Mouse (Mus musculus) ZHBTc4 (cell line): Measurements from ENCODE around the gene Eya3.
"Not testable (repeated sequence)": the region's sequence is repeated elsewhere in the genome, so short reads cannot be mapped to it uniquely, and the experiment has no call there.

ENCODE experiments used
- DNase-seq: peaks from one replicate; pipeline ENCODE4 v3.0.0-alpha.2; 2011; ENCODE audit warnings: low read depth, low spot score

Gene Eya3

DNA sequence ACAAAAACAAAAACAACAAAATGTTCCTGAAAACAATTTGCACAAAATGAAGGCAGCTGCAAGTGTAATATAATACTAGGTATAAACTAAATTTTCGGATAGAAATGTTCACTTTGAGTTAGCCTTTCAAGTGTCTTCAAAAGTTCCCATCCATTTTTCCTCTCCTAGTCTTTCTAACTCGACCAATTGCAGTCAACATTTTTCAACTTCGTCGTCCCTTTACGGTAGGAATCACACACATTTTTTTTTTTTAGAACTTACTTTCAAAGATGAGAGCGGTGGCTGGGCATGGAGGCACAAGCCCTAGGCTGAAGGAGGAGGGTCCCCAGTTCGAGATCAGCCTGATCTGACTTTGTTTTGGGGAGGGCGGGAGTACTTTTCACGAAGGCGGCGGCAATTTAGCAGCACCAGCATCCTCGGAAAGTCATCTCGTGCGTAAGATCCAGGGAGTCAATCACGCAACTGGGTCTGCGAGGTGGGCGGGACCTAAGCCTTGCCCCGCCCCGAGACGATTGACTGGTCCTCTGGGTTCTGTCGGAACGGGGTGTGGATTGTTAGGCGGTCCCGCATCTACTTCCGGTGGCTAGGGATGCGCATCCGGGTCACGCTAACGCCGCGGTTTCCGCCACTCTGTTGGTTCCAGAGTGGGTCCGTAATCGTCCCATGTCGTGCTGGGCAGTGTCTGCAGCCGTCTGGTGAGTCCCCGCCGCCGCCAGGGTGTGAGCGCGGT lies at the start of gene Eya3:
Gene Eya3 (plus strand): TSS at position 527 of the 730 bp plus-strand sequence.
- peak; percentile 99 for DNase-seq

DNA sequence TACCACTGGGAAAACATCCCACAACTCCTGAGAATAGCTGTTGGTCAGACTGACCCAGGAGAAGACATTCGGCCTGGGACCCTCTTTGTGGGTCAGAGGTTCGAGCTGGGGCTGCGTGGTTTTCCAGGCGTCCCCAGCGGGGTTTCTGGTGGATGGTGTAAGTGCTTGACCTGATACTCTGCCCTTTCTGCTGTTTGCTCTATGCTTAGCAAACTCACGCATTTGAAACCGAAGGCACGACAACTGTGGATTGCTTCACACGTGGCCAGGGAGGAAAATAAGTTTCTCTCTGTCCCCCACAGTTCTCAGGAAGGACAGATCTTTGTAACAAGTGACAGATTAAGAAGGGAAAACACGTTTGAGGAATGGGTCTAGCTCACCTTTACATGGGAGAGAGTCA lies 48.1 kb upstream of the Eya3 start:
- DNase-seq: no peak

DNA sequence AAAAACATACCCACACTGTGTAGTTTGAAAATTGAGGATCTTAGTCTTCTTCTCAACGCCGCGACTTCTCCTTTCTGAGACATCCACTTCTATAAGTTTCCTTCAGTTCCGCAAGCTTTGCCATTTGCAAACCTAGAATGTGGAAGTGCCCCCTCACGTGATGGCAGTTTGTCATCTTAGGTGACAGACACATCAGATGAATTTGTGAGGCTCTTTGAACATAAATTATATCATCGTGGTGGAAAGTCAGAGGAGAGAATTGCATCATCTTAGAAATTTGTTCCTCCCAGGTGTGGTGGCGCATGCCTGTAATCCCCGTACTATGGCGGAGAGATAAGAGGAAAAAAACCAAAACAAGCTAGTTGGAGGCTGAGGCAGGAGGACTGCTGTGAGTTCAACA lies 45.8 kb upstream of the Eya3 start:
- DNase-seq: no peak

DNA sequence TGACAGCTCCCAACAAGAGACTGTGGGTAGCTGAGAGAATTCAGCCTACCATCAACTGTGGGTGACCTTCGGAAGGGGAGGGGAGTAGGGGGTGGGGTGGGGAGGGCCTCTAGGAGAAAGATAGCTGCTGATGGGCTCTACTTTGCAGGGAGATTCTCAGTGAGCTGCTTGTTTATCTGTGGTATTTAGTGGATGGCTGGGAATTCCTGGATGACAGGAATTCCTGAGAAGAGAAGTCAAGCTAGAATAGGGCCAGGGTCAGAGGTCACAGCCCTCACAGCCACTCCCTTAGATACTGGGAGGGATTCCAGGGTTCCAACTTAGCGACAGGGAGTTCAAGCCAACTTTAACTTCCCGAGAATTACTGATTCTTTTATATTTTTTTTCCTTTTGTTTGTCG lies 44.6 kb upstream of the Eya3 start:
- DNase-seq: peak; percentile 91

DNA sequence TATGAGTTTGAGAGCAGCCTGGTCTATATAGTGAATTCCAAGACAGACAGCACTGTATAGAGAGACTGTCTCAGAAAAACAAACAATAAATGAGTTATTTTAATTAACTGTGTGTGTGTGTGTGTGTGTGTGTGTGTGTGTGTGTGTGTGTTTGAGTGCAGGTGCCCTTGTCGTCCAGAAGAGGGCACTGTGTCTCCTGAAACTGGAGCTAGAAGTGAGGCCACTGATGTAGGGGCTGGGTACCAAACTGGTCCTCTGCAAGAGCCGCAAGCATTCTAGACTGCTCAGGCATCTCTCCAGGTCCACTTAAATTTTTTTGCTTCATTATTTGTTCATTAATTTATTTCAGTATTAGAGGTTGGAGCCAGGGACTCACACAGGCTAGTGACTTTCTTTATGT lies 39.9 kb upstream of the Eya3 start:
- DNase-seq: peak; percentile 75

DNA sequence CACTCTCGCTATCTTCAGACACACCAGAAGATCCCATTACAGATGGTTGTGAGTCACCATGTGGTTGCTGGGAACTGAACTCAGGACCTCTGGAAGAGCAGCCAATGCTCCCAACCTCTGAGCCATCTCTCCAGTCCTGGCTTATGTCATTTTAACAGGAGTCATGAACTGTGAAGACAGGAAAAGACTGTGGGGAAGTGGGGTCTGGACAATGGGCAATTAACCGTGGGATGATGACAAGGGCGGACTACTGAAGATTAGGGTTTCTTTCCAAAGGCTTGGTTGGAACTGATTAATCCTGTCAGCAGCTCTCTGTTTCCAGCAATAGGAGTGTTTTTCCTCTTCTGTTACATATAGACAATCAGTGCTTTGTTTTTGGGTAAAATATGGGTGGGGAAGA lies 39.0 kb upstream of the Eya3 start:
- no peak for DNase-seq

DNA sequence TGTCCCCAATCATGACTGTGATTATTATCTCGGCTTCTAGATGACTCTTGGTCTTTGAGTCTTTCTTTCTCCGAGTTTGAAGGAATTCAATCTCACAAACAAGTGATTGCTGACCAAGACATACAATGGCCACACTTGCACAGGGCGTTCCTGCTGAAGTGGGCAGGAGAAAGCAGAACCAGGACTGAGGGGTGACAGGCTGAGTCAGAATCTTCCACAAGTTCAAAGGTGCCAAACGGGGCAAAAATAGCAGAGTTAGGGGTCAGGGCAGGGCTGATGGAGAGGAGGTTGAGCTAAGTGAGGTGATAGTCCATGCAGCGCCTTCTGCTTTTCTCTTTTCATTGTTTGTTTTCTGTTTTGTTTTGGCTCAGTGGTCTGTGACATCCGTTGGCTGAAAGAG lies 38.3 kb upstream of the Eya3 start:
- DNase-seq: no peak

DNA sequence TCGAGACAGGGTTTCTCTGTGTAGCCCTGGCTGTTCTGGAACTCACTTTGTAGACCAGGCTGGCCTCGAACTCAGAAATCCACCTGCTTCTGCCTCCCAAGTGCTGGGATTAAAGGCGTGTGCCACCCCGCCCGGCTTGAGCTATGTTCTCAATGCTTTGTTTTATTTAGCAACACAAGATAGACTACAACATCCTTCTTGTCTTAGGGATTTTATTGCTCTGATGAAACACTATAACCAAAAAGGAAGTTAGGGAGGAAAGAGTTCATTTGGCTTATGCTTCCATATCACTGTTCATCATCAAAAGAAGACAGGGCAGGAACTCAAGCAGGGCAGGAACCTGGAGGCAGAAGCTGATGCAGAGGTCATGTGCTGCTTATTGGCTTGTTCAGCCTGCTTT lies 37.5 kb upstream of the Eya3 start:
- not testable (repeated sequence) for DNase-seq

DNA sequence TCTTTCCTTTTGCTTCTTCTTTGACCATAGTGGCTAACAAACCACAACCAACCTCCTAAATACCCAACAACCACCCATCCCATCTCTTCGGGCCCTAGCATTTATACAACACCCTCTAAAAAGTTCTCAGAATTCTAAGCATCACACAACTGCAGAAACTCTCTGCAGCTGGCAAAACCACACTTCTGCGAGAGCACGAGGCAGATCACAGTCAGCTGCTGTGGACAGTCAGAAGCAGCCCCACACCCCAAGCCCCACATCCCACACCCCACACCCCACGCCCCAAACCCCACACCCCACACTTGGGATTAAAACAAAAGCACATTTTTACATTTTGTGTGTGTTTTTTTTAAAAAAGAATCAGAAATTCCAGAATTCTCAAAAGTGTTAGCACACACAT lies 35.3 kb upstream of the Eya3 start:
- DNase-seq: no peak

DNA sequence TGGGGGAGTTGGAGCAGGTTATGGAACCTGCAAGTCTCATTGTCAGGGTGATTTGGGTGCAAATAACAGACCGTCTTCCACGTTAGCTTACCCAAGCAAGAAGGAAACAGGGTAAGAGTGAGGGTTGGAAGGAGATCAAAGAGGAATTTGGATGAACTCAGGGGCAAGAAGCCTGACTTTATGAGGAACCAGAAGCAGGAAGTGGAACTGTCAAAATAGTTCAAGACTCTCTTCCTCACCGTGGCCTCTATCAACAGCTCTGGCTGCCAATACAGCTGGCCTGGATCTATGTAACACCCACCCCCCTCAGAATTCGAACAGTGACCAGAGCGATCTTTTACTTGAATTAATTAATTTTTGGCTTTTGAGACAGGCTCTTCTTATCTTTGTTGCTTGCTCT lies 33.0 kb upstream of the Eya3 start:
- DNase-seq: no peak

DNA sequence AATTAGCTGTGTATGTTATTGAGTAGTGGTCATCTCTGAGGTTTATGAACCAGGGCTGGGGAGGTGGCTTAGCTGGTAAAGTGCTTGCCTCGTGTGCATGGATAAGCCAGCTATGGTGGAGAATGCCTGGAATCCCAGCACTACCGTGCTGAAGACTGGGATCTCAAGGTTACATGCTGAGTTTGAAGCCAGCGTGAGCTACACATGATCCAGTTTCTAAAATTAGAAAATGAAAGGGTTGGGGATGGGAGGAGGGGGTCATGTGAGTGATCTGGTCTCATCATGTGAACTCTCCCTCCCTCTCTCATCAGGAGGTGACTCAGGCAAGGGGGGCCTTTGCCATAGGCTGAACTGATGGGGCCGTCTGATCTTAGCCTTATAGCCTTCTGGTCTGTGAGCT lies 30.6 kb upstream of the Eya3 start:
- peak; percentile 56 for DNase-seq

DNA sequence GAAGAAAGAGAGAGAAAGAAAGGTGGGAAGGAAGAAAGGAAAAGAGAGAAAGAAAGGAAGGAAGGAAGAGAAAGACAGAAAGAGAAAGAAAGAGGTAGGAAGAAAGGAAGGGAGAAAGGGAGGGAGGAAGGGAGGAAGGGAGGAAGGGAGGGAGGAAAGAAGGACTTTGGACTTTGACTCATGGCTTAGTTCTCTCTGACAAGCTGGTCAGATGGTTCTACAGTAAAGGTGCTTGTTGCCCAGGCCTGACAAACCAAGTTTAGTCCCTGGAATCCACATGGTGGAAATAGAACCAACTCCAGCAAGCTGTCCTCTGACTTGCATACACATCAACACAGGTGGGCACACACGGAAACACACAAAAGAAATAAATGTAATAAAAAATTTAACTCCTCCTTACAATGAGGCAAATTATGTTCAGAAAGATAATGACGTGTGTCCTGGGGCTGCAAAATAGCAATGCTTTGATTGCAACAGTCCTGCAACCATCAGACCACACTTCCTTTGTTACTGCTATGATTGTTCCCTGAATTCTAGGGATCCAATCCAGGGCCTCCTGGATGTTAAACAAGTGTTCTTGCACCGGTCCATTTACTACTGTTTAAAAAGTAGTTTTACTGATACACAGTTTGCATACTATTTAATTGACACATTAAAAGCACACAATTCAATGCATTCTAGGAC lies 28.3 kb upstream of the Eya3 start:
- no peak for DNase-seq

DNA sequence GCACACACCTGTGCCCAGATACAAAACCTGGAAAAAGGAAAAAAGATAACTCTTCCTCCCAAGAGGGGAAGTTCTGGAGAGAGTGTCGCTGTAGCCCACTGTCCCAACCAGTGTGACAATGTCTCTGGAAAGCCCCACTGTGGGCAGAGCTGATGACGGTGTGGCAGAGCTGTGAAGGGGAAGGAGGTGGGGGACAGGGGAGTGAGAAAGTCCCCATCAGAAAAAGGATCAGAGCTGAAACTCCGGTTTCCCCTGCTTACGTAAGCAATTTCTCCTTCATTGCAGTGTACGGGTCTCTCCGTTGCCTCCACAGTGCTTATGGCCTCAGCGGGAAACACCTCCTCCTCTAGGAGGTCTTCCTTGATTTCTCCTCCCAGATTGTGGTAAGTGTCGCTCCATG lies 27.5 kb upstream of the Eya3 start:
- no peak for DNase-seq

DNA sequence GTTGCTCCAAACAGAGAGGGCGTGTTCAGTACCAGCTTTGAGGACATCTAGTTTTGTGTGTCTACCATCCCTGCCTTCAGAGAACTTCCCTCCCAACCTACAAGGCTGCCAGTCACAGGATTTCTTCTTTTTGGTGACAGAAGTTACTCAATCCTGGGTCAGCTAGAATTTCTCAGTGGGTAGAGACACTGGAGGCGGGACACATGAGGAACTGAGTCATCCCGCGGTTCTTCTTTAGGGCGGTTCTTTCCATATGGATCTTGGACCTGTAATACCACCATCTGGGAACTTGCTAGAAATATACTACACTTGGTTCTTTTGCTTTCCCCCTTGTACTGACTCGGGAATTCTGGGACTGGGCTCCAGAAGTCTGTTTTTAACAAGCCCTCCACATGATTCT lies 20.9 kb upstream of the Eya3 start:
- DNase-seq: no peak

DNA sequence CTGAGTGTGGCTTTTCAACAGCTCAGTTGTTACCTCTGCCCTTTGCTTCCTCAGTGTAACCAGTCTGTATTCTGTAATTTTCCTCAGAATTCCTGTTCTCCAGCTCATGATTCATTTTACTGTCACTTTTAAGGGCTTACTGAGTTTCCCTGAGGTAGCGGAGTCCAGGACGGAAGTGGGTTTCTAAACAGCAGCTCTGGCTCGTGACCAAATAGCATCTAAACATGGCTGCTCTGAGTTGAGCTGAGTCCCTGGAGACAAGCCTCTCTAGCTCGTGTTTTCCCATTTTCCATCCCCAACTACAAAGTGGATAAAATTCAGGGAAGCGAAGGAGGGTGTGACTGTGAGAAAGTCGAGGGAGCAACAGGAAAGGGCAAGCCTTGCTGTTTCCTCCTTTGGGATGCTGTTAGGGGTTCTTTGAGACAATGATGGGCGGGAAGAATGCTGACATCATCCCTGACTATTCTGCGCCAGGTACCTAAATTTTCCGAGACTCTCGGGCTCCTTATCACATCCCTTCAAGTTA lies 19.9 kb upstream of the Eya3 start:
- no peak for DNase-seq

DNA sequence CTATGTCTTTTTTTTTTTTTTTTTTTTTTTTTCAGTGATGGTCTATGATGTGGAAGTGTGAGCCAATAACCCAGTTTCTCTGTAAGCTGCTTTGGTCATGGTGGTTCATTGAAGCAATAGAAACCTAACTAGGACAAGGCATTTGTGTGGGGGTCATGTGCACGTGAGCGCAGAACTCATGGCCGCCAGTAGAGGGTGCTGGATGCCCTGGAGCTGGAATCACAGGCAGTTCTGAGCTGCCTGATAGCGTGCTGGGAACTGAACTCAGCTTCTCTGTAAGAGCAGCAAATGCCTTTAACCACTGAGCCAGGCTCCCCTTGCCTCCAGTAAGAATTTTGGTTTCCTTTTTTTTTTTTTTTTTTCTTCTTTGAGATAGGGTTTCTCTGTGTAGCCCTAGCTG lies 18.7 kb upstream of the Eya3 start:
- DNase-seq: peak; percentile 82

DNA sequence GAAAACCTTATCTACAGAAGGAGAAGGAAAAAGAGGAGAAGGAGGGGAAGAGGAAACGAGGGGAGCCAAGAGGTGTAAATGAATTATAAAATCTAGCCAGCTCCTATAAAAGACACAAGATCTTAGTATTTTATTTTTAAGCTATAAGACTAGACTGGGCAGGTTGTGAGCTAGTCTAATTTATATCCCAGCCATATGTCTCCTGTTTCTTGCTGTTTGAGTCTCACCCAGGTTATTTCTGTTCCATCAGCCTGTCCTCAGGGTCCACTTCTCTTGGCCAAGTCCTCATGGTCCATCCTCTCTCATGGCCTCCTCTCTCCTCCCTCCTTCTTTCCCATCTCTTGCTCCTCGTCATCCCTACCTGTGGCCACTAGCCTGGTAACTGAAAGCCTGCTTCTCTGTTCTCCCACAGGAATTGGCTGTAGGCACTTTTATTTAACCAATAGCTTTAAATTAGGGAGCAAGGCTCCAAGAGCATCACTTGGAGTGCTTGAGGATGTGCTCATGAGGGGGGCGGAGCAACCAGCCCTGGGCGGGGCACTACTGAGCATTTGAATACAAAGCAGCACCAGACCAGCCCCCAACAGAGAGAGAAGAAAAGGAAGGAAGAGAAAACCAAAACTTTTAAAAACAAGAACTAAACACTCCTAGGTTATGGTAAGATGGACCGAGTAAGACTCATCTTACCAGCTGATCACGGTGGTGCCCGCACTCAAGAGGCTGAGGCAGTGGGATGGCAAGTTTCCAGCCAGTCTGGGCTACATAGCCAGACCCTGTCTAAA lies 17.3 kb upstream of the Eya3 start:
- DNase-seq: peak; percentile 84

DNA sequence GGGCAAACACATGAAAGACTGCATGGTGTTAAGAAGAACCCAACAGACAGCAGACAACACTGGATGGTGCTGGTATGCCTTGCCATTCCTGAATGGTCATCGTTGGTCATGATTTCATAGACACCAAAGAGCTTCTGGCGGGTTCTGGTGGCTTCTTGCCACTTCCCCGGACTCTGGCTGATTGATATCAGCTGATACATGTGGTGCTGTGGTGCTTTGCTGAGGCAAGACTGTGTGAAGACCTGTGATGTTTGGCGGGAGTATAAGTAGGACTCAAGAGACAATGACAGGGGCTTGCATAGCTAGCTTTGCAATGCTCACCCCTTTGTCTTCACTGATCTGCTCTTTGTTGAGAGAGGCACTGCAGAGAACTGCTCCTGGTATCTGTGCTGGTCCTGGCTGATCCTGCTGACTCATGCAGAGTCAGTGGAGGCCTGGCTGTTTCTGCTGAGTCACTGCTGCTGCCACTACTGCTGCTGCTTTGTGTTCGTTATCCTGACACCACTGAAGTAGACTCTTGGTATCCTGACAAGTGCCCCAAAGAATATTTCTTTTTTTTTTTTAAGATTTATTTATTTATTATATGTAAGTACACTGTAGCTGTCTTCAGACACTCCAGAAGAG lies 14.6 kb upstream of the Eya3 start:
- DNase-seq: peak; percentile 84

DNA sequence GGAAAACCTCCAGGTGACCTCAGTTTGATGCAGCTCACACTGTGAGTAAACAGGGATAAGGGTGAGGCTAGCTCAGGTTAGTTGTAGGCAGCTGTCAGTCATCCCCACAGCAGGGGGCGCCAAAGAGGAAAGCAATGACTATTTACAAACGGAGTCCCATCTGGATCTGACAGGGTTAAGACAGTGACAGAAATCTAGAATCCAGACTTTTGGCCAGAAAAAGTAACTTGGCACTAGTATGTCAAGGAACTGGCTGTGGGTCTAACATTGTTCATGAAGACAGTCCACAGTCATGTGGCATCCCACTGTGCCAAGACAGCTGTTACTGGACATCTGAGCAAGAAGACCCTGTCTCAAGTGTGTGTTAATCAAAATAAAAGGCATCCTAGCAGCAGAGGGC lies 10.0 kb upstream of the Eya3 start:
- DNase-seq: peak; percentile 75

DNA sequence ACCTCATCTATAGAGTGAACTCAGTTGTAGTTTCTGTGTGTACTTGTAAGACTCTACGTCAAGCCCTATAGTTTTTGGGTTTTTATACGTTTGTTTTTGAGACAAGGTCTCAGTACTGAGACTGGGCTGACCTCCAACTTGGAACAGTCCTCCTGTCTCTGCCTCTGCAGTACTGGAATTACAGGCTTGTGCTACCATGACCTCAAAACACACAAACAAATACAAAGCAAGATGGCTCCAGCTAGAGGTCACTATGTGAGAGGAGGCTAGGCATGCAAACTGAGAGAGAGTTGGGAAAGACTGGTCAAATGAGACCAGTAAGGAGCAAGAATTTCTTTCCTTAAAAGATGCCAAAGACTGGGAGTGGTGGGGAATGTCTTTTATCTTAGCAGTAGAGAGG lies 2.8 kb upstream of the Eya3 start:
- no peak for DNase-seq

DNA sequence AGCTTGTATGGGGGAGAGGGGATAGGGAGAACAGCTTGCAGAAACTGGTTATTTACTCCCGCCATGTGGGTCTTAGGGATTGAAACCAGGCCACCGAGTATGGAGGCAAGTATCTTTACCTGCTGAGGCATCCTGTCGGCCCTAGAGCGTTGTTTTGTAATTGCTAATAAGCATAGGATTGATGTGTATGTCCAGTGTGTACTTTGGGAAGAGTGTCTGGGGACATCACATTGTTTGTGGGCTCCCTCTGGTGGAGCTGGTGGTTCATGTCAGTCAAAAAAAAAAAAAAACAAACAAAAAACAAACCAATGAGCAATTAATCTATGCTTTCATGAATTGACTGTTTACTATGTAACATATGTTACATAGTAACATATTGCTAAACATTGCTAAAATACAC lies 2.2 kb upstream of the Eya3 start:
- peak; percentile 32 for DNase-seq

DNA sequence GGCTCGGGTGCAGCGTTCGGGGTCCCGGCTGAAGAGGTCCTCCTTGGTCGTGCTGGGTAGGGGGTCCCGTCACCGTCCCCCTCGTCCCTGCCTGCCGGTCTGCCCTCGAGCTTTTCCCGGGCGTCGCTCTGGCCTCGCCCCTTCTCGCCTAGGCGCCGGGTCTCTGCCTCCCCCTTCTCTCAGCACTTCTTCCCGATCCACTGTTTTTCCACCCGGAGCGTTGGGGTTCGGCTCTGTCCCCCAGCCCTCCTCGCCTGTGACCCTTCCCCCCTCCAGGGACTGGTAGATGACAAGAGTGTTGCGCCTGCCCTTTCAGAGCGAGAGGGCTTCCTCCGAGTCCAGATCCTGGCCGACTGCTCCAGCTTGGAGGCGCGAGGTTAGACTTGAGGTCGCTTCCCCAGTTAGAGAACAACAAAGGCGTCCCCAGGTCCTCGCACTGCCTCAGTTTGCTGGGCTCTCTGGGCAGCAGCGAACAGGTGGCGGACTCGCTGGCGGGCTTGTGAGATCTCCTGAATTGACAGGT lies 465 bp downstream of the Eya3 start:
- DNase-seq: no peak
